Mouse (Mus musculus) hindbrain, embryonic 15.5 days (tissue): ENCODE results near the gene Pgm2l1. TPM values are rescaled to one million over a fixed set of nuclear protein-coding genes. Genes with fewer than 3 reads are reported as not detected.
A peak's percentile ranks its signal among the peaks of the same experiment; 100 is the strongest.

Experiments used
- ATAC-seq: fragments of 200-750 bp; cut with Nextera tagmentation; 2 replicates; pipeline ENCODE4 v1.8.0; 2017; ENCODE audit warnings: low read depth, moderate number of reproducible peaks, moderate TSS enrichment; ENCODE audit not compliant: low FRiP score
- H3K27ac ChIP-seq: fragments of 300-500 bp; sonication (generic); replicated peaks from 2 replicates; pipeline ENCODE4 v1.5.1; 2015; ENCODE audit warnings: mild to moderate bottlenecking, inconsistent platforms
- H3K27me3 ChIP-seq: fragments of 300-500 bp; sonication (generic); 2 replicates; pipeline ENCODE4 v1.6.1; 2015; ENCODE audit warnings: control low read depth, inconsistent platforms
- H3K36me3 ChIP-seq: fragments of 300-500 bp; sonication (generic); 2 replicates; pipeline ENCODE4 v1.6.1; 2015; ENCODE audit warnings: control low read depth, inconsistent platforms
- H3K4me1 ChIP-seq: fragments of 300-500 bp; sonication (generic); replicated peaks from 2 replicates; pipeline ENCODE4 v1.6.1; 2015; ENCODE audit warnings: control low read depth, inconsistent platforms
- H3K4me2 ChIP-seq: fragments of 300-500 bp; sonication (generic); 2 replicates; pipeline ENCODE4 v1.6.1; 2015; ENCODE audit warnings: moderate library complexity, mild to moderate bottlenecking, inconsistent platforms
- H3K4me3 ChIP-seq: fragments of 300-500 bp; sonication (generic); 2 replicates; pipeline ENCODE4 v1.5.1; 2015; ENCODE audit warnings: mild to moderate bottlenecking, inconsistent platforms
- H3K9ac ChIP-seq: fragments of 300-500 bp; sonication (generic); 2 replicates; pipeline ENCODE4 v1.6.1; 2015; ENCODE audit warnings: inconsistent platforms
- H3K9me3 ChIP-seq: fragments of 300-500 bp; sonication (generic); 2 replicates; pipeline ENCODE4 v1.6.1; 2016; ENCODE audit warnings: control low read depth, inconsistent platforms
- WGBS: fragments of 180-500 bp; shearing (Covaris S2); methylation state at CpG from one replicate; pipeline ENCODE4 v1.1.7; 2015; 5-methylcytosine and 5-hydroxymethylcytosine counted together
- polyA plus RNA-seq: library from polyadenylated mRNA; unstranded; fragments of >200 nt; fragmentation: Nextera tagmentation; extraction: Ambion mirVana; gene quantifications from 2 replicates; pipeline ENCODE4 v1.2.1, GENCODE M21; 2015

The Pgm2l1 gene
- polyA plus RNA-seq, 1 experiment from 2014 or later, result 24.8 TPM

DNA sequence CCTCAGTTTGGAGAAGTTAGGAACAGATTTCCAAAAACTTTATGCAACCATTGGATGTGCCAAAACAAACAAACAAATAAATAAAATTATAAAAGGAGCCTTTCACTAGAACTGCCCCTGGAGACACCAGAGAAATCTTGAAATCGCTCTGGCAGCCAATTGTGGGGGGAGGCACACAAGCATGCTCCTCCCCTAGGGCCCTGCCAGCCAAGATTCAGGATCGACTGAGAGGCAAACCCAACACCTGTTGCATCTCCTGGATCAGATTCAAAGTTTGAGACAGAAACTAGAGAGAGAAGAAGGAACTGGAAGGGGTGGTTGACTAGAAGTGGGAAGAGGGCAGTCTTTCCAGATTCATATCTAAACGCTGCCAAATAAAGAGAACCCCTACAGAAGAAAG lies 23.6 kb upstream of the Pgm2l1 start:
- Histone ChIP-seq H3K36me3 (no peaks in the 10 kb centered on the region), H3K9ac (no peak overlapping the region), H3K9me3 (no peaks in the 10 kb centered on the region), H3K4me1 (no peaks in the 10 kb centered on the region), H3K27ac (no peak overlapping the region), H3K4me2 (no peak overlapping the region), H3K4me3 (no peak overlapping the region), H3K27me3 (no peaks in the 10 kb centered on the region)
- no peak for ATAC-seq
- 67% methylated on average over 3 of the region's 3 CpGs for WGBS

DNA sequence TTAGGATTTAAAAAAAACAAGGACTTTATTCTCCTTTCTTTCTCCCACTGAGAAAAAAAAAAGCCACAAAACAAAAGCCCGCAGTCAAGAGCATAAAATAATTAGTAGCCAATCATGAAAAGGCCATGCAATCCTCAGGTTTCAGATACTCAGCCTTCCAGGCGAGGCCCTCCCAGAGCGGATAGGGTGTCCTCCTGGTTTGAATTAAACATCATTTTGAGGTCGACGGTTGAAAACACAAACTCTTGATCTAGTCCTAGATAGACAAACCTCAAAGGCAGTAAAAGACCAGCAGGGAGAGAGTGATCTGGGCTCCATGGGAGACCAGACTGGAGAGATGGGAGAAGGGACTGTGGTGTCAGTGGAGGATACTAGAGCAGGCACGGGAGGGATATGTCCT lies 22.3 kb upstream of the Pgm2l1 start:
- no peaks in the 10 kb centered on the region for H3K36me3 ChIP-seq
- WGBS, result 82% methylated on average over 6 of the region's 6 CpGs
- no peak overlapping the region for H3K27ac ChIP-seq
- H3K27me3 ChIP-seq, result no peaks in the 10 kb centered on the region
- ATAC-seq, result no peak
- H3K4me2 ChIP-seq, result no peak overlapping the region
- H3K4me3 ChIP-seq, result no peak overlapping the region
- no peak overlapping the region for H3K9ac ChIP-seq
- no peaks in the 10 kb centered on the region for H3K9me3 ChIP-seq
- no peaks in the 10 kb centered on the region for H3K4me1 ChIP-seq

GRCm38 (mm10) chr7:100206144-100206543 lies 21.1 kb upstream of the Pgm2l1 start:
- no peak overlapping the region for H3K4me3 ChIP-seq
- 88% methylated on average over 2 of the region's 2 CpGs for WGBS
- H3K36me3 ChIP-seq, result no peaks in the 10 kb centered on the region
- no peaks in the 10 kb centered on the region for H3K27me3 ChIP-seq
- no peak overlapping the region for H3K27ac ChIP-seq
- H3K4me1 ChIP-seq, result no peaks in the 10 kb centered on the region
- no peak for ATAC-seq
- H3K9me3 ChIP-seq, result no peaks in the 10 kb centered on the region
- no peak overlapping the region for H3K9ac ChIP-seq
- H3K4me2 ChIP-seq, result no peak overlapping the region

DNA sequence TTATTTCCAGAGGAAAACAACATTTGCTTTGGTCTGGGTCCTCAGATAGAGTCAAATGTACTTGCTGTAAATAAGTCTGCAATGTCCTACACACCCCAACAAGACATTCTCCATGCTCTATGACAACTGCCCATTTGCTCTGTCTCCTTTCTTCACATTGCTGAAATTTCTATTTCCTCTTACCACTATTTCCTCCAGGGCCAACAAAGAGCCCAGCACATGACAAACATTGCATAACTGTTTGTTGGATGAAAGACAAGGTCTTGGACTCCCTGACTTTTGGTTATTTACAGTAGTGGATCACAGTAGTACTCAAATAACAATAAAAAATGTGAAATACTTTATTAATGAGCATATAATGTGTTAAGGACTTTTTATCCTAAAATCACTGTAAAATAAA lies 19.3 kb upstream of the Pgm2l1 start:
- Histone ChIP-seq H3K9me3 (no peaks in the 10 kb centered on the region), H3K4me3 (no peak overlapping the region), H3K9ac (no peak overlapping the region), H3K4me2 (no peak overlapping the region), H3K4me1 (no peaks in the 10 kb centered on the region), H3K27me3 (no peaks in the 10 kb centered on the region), H3K36me3 (no peaks in the 10 kb centered on the region), H3K27ac (no peak overlapping the region)
- ATAC-seq, result no peak

DNA sequence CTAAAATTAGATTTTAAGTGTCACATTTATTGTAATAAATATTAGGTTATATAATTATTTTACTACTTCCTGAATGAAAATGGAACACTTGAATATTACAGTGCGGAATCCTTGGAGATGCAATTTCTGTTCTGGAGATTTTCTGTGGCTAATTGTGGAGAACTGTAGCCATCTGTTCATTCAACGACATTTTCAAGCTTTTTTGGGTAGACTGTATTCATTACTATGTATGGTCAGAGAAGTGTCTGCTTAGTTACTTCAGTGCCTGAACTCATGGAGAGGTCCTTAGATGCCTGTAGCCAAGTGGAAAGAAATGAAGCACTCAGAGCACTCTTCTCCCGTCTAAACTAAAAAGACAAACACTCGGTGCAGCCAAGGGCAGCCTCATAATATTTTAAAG lies 12.9 kb upstream of the Pgm2l1 start:
- Histone ChIP-seq H3K27ac (no peak overlapping the region), H3K4me3 (no peak overlapping the region), H3K9me3 (no peaks in the 10 kb centered on the region), H3K36me3 (no peaks in the 10 kb centered on the region), H3K27me3 (no peaks in the 10 kb centered on the region), H3K9ac (no peak overlapping the region), H3K4me1 (peaks cover 15% of the 10 kb centered on the region), H3K4me2 (no peak overlapping the region)
- no peak for ATAC-seq
- 70% methylated on average over 4 of the region's 4 CpGs for WGBS

DNA sequence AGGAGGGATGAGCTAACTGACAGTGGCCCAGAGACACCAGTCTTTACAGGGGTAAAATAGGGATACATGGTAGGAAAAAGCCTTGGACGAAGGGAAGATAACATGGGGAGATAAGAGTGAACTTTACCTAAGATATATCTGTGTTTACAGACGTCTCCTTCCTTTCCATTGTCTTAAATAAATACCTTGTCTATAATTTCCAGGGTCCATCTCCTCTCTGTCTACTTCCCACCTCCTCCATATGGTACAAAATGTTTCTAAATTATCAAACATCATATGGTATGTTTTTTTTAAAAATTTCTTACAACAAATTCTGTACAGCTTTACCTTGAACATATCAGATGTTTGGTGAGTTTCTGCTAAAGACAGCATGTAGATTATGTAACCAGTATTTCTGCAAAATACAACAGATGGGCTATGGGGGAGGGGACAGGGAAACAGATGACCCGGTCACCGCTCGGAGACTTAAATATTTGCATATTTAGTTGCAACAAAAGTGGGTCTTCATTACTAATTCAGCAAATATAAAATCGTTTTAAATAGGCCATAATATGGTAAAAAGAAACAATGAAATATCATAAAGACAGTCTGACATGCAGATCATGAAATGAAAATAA lies 12.0 kb upstream of the Pgm2l1 start:
- no peaks in the 10 kb centered on the region for H3K9me3 ChIP-seq
- H3K36me3 ChIP-seq, result no peaks in the 10 kb centered on the region
- no peaks in the 10 kb centered on the region for H3K27me3 ChIP-seq
- H3K9ac ChIP-seq, result no peak overlapping the region
- WGBS, result 38% methylated on average over 6 of the region's 6 CpGs
- no peak overlapping the region for H3K4me3 ChIP-seq
- ATAC-seq, result no peak
- no peak overlapping the region for H3K4me2 ChIP-seq
- H3K27ac ChIP-seq, result no peak overlapping the region
- peaks cover 15% of the 10 kb centered on the region for H3K4me1 ChIP-seq

GRCm38 (mm10) chr7:100215976-100216375 lies 11.2 kb upstream of the Pgm2l1 start:
- peak overlapping the region; percentile 44 for H3K4me2 ChIP-seq
- no peaks in the 10 kb centered on the region for H3K36me3 ChIP-seq
- H3K27ac ChIP-seq, result 0 out of 2 replicates have a peak overlapping the region, but pooled peaks have one; percentile 27
- no peaks in the 10 kb centered on the region for H3K9me3 ChIP-seq
- 18% methylated on average over 10 of the region's 10 CpGs for WGBS
- peaks cover 15% of the 10 kb centered on the region for H3K4me1 ChIP-seq
- ATAC-seq, result no peak
- no peak overlapping the region for H3K4me3 ChIP-seq
- H3K27me3 ChIP-seq, result no peaks in the 10 kb centered on the region
- H3K9ac ChIP-seq, result no peak overlapping the region

- H3K27me3 ChIP-seq, result no peaks in the 10 kb centered on the region
- H3K4me1 ChIP-seq, result peaks cover 15% of the 10 kb centered on the region
- peak; percentile 56 for ATAC-seq
- WGBS, result 67% methylated on average over 9 of the region's 9 CpGs
- H3K9ac ChIP-seq, result no peak overlapping the region
- H3K27ac ChIP-seq, result peak overlapping the region; percentile 40; the same call in 1 of the 2 replicates
- no peak overlapping the region for H3K4me3 ChIP-seq
- H3K9me3 ChIP-seq, result no peaks in the 10 kb centered on the region
- no peaks in the 10 kb centered on the region for H3K36me3 ChIP-seq
- no peak overlapping the region for H3K4me2 ChIP-seq
Observed at GRCm38 (mm10) chr7:100216601-100217565, 10.3 kb upstream of the Pgm2l1 start.

- WGBS, result under 1% methylated on average over 23 of the region's 23 CpGs
- H3K27me3 ChIP-seq, result no peaks in the 10 kb centered on the region
- peaks cover 19% of the 10 kb centered on the region for H3K4me1 ChIP-seq
- peak overlapping the region; percentile 88 for H3K27ac ChIP-seq
- ATAC-seq, result peak; percentile 72
- no peaks in the 10 kb centered on the region for H3K36me3 ChIP-seq
- peak overlapping the region; percentile 80 for H3K4me3 ChIP-seq
- H3K9me3 ChIP-seq, result no peaks in the 10 kb centered on the region
- H3K9ac ChIP-seq, result peak overlapping the region; percentile 89
- peak overlapping the region; percentile 78 for H3K4me2 ChIP-seq
Observed at GRCm38 (mm10) chr7:100227896-100228525, 817 bp downstream of the Pgm2l1 start.

- peaks cover 19% of the 10 kb centered on the region for H3K4me1 ChIP-seq
- peak overlapping the region; percentile 88 for H3K27ac ChIP-seq
- H3K4me2 ChIP-seq, result peak overlapping the region; percentile 78
- H3K9ac ChIP-seq, result peak overlapping the region; percentile 89; the same call in 1 of the 2 replicates
- no peaks in the 10 kb centered on the region for H3K36me3 ChIP-seq
- no peaks in the 10 kb centered on the region for H3K9me3 ChIP-seq
- peak overlapping the region; percentile 80 for H3K4me3 ChIP-seq
- no peaks in the 10 kb centered on the region for H3K27me3 ChIP-seq
- WGBS, result 62% methylated on average over 3 of the region's 3 CpGs
- ATAC-seq, result no peak
Observed at GRCm38 (mm10) chr7:100228957-100229356, 1.8 kb downstream of the Pgm2l1 start.

GRCm38 (mm10) chr7:100230646-100231045 lies 3.5 kb downstream of the Pgm2l1 start:
- Histone ChIP-seq H3K9me3 (no peaks in the 10 kb centered on the region), H3K4me3 (no peak overlapping the region), H3K4me1 (peaks cover 19% of the 10 kb centered on the region), H3K36me3 (no peaks in the 10 kb centered on the region), H3K4me2 (no peak overlapping the region), H3K27me3 (no peaks in the 10 kb centered on the region), H3K27ac (no peak overlapping the region), H3K9ac (no peak overlapping the region)
- WGBS, result 93% methylated on average over 1 of the region's 1 CpGs
- ATAC-seq, result no peak

DNA sequence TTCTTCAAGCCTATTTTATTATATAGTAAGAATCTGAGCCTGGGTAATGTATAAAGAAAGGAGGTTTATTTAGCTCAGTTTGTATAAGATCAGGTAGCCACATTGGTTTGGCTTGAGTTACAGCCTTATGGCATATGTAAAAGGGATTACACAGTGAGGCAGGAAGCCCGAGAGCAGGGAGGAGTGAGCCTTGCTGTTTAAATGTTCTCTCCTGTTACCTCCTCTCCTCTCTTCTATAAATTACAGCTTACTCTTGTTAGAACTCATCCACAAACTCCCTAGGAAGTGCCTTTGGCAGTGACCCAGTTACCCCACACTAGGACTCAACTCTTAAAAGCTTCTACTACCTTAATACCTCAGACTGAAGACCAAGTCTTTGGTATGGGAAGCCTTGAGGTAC lies 4.5 kb downstream of the Pgm2l1 start:
- Histone ChIP-seq H3K9ac (no peak overlapping the region), H3K27me3 (no peaks in the 10 kb centered on the region), H3K9me3 (no peaks in the 10 kb centered on the region), H3K36me3 (no peaks in the 10 kb centered on the region), H3K4me2 (no peak overlapping the region), H3K4me1 (peaks cover 19% of the 10 kb centered on the region), H3K4me3 (no peak overlapping the region), H3K27ac (no peak overlapping the region)
- ATAC-seq, result no peak
- 56% methylated on average over 1 of the region's 1 CpGs for WGBS
